Mouse (Mus musculus) layer of hippocampus, adult 2 months (tissue): ENCODE measurements at regions not wholly inside any gene's neighbourhood (a gene's known extent, or its start where the extent isn't known, plus 50 kb on each side); places are given as distances from the start of the nearest gene placed in this dataset.

ENCODE experiments used
- DNase-seq, 2 experiments: peaks; one replicate each; pipeline ENCODE4 v3.0.0; 2022; ENCODE audit warnings: low spot score in 2 of 2
- H3K27ac ChIP-seq: fragments of 200-600 bp; 2 replicates; pipeline ENCODE4 v1.8.1; 2022
- H3K4me3 ChIP-seq: fragments of 200-600 bp; 2 replicates; pipeline ENCODE4 v1.8.1; 2022; ENCODE audit warnings: mild to moderate bottlenecking
- CTCF ChIP-seq: fragments of 200-600 bp; conservative IDR thresholded peaks from 2 replicates; pipeline ENCODE4 v1.8.1; 2022; ENCODE audit warnings: antibody characterized with exemption, mild to moderate bottlenecking, moderate library complexity

DNA sequence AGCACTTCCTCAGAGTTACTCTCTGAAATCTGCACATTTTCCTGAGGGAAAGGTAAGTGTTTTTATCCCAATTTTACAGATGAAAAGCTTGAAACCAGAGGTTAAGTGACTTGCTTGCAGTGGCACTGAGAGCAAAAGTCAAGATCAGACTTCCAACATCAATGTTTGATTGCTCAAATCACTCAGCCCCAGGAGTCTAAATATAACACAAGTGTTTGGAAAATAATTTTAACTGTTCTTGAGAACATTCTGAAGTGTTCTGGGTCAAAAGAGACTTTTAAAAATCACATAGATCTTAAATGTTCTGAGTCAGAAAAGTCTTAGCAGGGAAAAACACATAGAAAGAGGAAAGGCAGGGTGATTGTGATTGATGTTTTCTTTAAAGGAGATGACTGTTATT lies 848.6 kb upstream of the Cntnap5a start:
- DNase-seq, result no peak
- H3K27ac ChIP-seq, result no peak overlapping the region
- no peak for TF ChIP-seq CTCF

DNA sequence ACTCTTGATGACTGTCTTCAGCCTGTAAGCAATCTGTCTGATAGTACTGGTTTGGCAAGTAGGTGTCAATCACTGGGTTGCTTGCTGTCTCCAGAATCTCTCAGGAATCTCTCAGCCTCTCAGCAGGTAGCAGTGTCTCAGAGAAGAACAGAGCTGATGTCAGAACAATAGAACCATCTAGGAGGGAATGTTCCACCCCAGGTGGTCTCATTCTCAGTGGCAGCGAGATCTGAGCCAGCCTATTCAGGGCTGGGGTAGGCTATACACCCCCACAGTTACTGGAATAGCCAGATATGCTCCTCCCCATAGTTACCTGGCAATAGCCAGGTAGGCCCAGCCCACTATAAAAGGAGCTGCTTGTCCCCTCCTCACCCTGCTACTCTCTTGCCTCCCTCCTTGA lies 834.9 kb upstream of the Cntnap5a start:
- no peak for TF ChIP-seq CTCF
- Histone ChIP-seq H3K4me3 (no peak overlapping the region), H3K27ac (no peak overlapping the region)
- no peak for DNase-seq

More for the DNA sequence above, 848.6 kb upstream of the Cntnap5a start:
- no peak overlapping the region for H3K4me3 ChIP-seq

- no peak for TF ChIP-seq CTCF
- no peak overlapping the region for H3K27ac ChIP-seq
- DNase-seq, result no peak
- H3K4me3 ChIP-seq, result no peak overlapping the region
These were observed 823.6 kb upstream of the Cntnap5a start for GRCm38 (mm10) chr1:114860983-114861382.

DNA sequence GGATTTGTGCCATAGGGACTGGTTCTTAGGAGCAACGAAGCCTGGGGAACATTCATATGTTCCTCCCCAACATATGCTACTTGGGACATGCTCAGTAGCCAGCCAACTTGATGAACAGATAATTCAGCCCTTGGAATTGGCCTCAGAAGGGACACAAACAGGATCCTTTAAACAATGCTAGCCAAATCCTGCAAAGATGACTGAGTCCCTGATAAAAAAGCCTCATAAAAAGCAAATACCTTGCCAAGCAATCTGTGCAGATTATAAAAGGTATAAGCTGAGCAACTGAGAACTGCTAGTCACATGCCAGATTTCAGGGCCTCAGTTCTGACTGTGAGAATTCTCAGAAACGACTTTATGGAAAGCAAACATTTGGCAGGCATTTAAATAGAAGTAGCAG lies 821.6 kb upstream of the Cntnap5a start:
- no peak for TF ChIP-seq CTCF
- Histone ChIP-seq H3K27ac (peak overlapping the region; percentile 57), H3K4me3 (no peak overlapping the region)
- peak in 1 of 2 experiments; percentile 23 for DNase-seq

GRCm38 (mm10) chr1:114875791-114876190 lies 808.8 kb upstream of the Cntnap5a start:
- no peak for DNase-seq
- Histone ChIP-seq H3K27ac (no peak overlapping the region), H3K4me3 (no peak overlapping the region)
- no peak for TF ChIP-seq CTCF
